Mouse (Mus musculus) layer of hippocampus, adult 9-10 months (tissue): ENCODE measurements around the gene Acss1.

Experiments
- DNase-seq: peaks from one replicate; pipeline ENCODE4 v3.0.0; 2022; ENCODE audit warnings: low spot score

Gene Acss1

DNA sequence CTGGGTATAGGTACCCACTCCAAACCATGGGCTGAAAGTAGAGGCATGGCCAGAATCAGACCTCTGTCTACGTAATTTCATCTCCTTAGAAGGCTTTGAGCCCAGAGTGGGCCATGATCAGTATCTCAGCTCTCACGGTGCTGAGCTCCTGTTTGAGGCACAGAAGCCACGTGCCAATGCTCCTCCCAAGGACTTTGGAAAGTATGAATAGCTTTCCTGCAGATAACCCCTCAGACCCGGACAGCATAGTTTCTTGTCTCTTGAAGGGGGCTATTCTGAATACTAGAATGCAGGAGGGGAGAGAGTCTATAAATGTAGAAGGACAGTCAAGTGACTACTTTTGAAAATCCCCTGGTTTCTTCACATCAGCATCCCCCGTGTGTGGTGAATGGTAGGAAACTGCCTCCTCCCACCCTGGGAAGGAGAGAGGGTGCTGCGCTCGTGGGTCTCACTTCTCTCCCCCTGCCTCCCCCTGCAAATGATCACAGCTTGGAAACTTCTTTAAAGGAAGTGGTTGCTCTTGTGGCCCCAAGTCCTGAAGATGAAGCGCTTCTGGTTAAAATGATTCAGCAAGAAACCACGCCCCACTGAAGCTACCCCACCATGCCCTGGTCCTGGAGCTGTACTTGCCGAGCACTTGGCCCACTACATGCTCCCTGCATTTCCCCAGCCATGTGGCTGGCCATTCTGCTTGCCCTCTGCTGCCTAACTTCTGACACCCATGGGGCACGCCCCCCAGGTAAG is 98.3 kb downstream of the Acss1 start, which contains the start of gene Cst7:
TSS of gene Cst7 (plus strand) at position 569 of the 744 bp plus-strand sequence.
- no peak for DNase-seq
